ENCODE assay signal across 8 mouse cellular contexts in genomic region chr7:44870614-44871013, GRCm38 (mm10). TPM values are rescaled to one million over a fixed set of nuclear protein-coding genes. Genes with fewer than 3 reads are reported as not detected.
A peak's percentile ranks its signal among the peaks of the same experiment; 100 is the strongest.
DNase-seq lines count a peak whose midpoint lies in the region; ATAC-seq lines count a peak whose summit lies in the region.

No protein-coding gene starts in this region.

- peak overlapping the region; percentile 100 for H3K27ac ChIP-seq in embryonic facial prominence, embryonic 14.5 days (replicated peaks; ENCODE audit: low read depth, low read length)
- H3K27ac ChIP-seq in hindbrain, embryonic 16.5 days (ENCODE audit: low read depth, low read length), result peak overlapping the region; percentile 98; the same call in 1 of the 2 replicates
- H3K27ac ChIP-seq in midbrain, embryonic 13.5 days, result peak overlapping the region; percentile 100

- ATAC-seq in embryonic facial prominence, embryonic 14.5 days (ENCODE audit: low read depth), result no peak
- no peak for ATAC-seq in hindbrain, embryonic 16.5 days
- ATAC-seq in midbrain, embryonic 13.5 days, result no peak

- no peaks in the 10 kb centered on the region for H3K9me3 ChIP-seq in embryonic facial prominence, embryonic 14.5 days (ENCODE audit: control insufficient read depth, low read length)
- no peaks in the 10 kb centered on the region for H3K9me3 ChIP-seq in hindbrain, embryonic 16.5 days (ENCODE audit: control insufficient read depth, low read length)
- no peaks in the 10 kb centered on the region for H3K9me3 ChIP-seq in midbrain, embryonic 13.5 days

- peak overlapping the region; percentile 95 for H3K4me2 ChIP-seq in embryonic facial prominence, embryonic 14.5 days (ENCODE audit: low read depth, low read length)
- H3K4me2 ChIP-seq in hindbrain, embryonic 16.5 days (ENCODE audit: low read length), result peak overlapping the region; percentile 94
- peak overlapping the region; percentile 96 for H3K4me2 ChIP-seq in midbrain, embryonic 13.5 days (replicated peaks)

- H3K36me3 ChIP-seq in embryonic facial prominence, embryonic 14.5 days (ENCODE audit: control insufficient read depth, insufficient read depth, low read length), result peaks cover 15% of the 10 kb centered on the region
- H3K36me3 ChIP-seq in hindbrain, embryonic 16.5 days (ENCODE audit: control insufficient read depth, insufficient read depth, low read length), result peaks cover under 1% of the 10 kb centered on the region
- peaks cover 17% of the 10 kb centered on the region for H3K36me3 ChIP-seq in midbrain, embryonic 13.5 days

- 80% methylated on average over 6 of the region's 6 CpGs for WGBS in embryonic facial prominence, embryonic 14.5 days
- 77% methylated on average over 6 of the region's 6 CpGs for WGBS in hindbrain, embryonic 16.5 days
- WGBS in midbrain, embryonic 13.5 days, result 84% methylated on average over 6 of the region's 6 CpGs

- no peaks in the 10 kb centered on the region for H3K27me3 ChIP-seq in embryonic facial prominence, embryonic 14.5 days (replicated peaks; ENCODE audit: control insufficient read depth, insufficient read depth, low read length)
- no peaks in the 10 kb centered on the region for H3K27me3 ChIP-seq in hindbrain, embryonic 16.5 days (replicated peaks; ENCODE audit: control insufficient read depth, insufficient read depth, low read length)
- H3K27me3 ChIP-seq in midbrain, embryonic 13.5 days, result no peaks in the 10 kb centered on the region

- peak overlapping the region; percentile 100 for H3K4me3 ChIP-seq in embryonic facial prominence, embryonic 14.5 days (ENCODE audit: low read depth, low read length)
- no peak overlapping the region; the same call in 1 of the 2 replicates for H3K4me3 ChIP-seq in hindbrain, embryonic 16.5 days (ENCODE audit: low read length)
- peak overlapping the region; percentile 85 for H3K4me3 ChIP-seq in midbrain, embryonic 13.5 days (replicated peaks)

- peaks cover 32% of the 10 kb centered on the region for H3K4me1 ChIP-seq in embryonic facial prominence, embryonic 14.5 days (ENCODE audit: control insufficient read depth, insufficient read depth, low read length)
- H3K4me1 ChIP-seq in hindbrain, embryonic 16.5 days (ENCODE audit: control insufficient read depth, insufficient read depth, low read depth, low read length), result peaks cover 35% of the 10 kb centered on the region
- peaks cover 41% of the 10 kb centered on the region for H3K4me1 ChIP-seq in midbrain, embryonic 13.5 days (replicated peaks)

- peak overlapping the region; percentile 100 for H3K9ac ChIP-seq in embryonic facial prominence, embryonic 14.5 days (ENCODE audit: low read depth, low read length)
- H3K9ac ChIP-seq in hindbrain, embryonic 16.5 days (ENCODE audit: low read depth, low read length), result no peak overlapping the region
- H3K9ac ChIP-seq in midbrain, embryonic 13.5 days (replicated peaks), result peak overlapping the region; percentile 62

- peak; percentile 22 for DNase-seq in kidney, adult 11 months
- DNase-seq in kidney, postnatal 36 days, result no peak
- DNase-seq in embryonic facial prominence, embryonic 14.5 days (ENCODE audit: low spot score), result no peak
- DNase-seq in right cerebral cortex, postnatal 14 days, result no peak
- no peak for DNase-seq in embryo, embryonic 10.5 days (ENCODE audit: low spot score)
- DNase-seq in layer of hippocampus, adult 18-20 months (ENCODE audit: low spot score in 2 of 2), result no peak

RNA-seq across cellular contexts. Expression of gene Ptov1, which starts 1.0 kb away (rescaled TPM):
- 398 and 442 TPM in 2 replicates for polyA plus RNA-seq in embryonic facial prominence, embryonic 14.5 days (2014; fragmentation: Nextera tagmentation; extraction: Ambion mirVana)
- polyA plus RNA-seq in hindbrain, embryonic 16.5 days (2015; fragmentation: Nextera tagmentation; extraction: Ambion mirVana), result 389 and 459 TPM in 2 replicates
- 524 and 584 TPM in 2 replicates for polyA plus RNA-seq in midbrain, embryonic 13.5 days (2015; fragmentation: Nextera tagmentation; extraction: Ambion mirVana)
- total RNA-seq in layer of hippocampus, adult 18-20 months (2021), result 100 to 1,000 TPM; 341 to 350 TPM

RNA-seq across cellular contexts. Expression of gene Pnkp, which starts 13.7 kb away (rescaled TPM):
- polyA plus RNA-seq in embryonic facial prominence, embryonic 14.5 days (2014; fragmentation: Nextera tagmentation; extraction: Ambion mirVana), result 23.4 and 27.7 TPM in 2 replicates
- 30.1 and 34.0 TPM in 2 replicates for polyA plus RNA-seq in hindbrain, embryonic 16.5 days (2015; fragmentation: Nextera tagmentation; extraction: Ambion mirVana)
- polyA plus RNA-seq in midbrain, embryonic 13.5 days (2015; fragmentation: Nextera tagmentation; extraction: Ambion mirVana), result 32.3 and 38.5 TPM in 2 replicates
- 10 to 100 TPM; 25.3 to 27.8 TPM for total RNA-seq in layer of hippocampus, adult 18-20 months (2021)

RNA-seq across cellular contexts. Expression of gene Tbc1d17, which starts 21.7 kb away (rescaled TPM):
- 66.9 and 82.7 TPM in 2 replicates for polyA plus RNA-seq in embryonic facial prominence, embryonic 14.5 days (2014; fragmentation: Nextera tagmentation; extraction: Ambion mirVana)
- polyA plus RNA-seq in hindbrain, embryonic 16.5 days (2015; fragmentation: Nextera tagmentation; extraction: Ambion mirVana), result 112 and 120 TPM in 2 replicates
- polyA plus RNA-seq in midbrain, embryonic 13.5 days (2015; fragmentation: Nextera tagmentation; extraction: Ambion mirVana), result 109 and 110 TPM in 2 replicates
- total RNA-seq in layer of hippocampus, adult 18-20 months (2021), result 10 to 100 TPM; 67.9 to 70.6 TPM

RNA-seq across cellular contexts. Expression of gene Akt1s1, which starts 21.8 kb away (rescaled TPM):
- 69.0 and 78.6 TPM in 2 replicates for polyA plus RNA-seq in embryonic facial prominence, embryonic 14.5 days (2014; fragmentation: Nextera tagmentation; extraction: Ambion mirVana)
- polyA plus RNA-seq in hindbrain, embryonic 16.5 days (2015; fragmentation: Nextera tagmentation; extraction: Ambion mirVana), result 90.7 and 92.8 TPM in 2 replicates
- polyA plus RNA-seq in midbrain, embryonic 13.5 days (2015; fragmentation: Nextera tagmentation; extraction: Ambion mirVana), result 78.9 and 88.2 TPM in 2 replicates
- 10 to 100 TPM; 76.2 to 79.7 TPM for total RNA-seq in layer of hippocampus, adult 18-20 months (2021)

RNA-seq across cellular contexts. Expression of gene Med25, which starts 21.9 kb away (rescaled TPM):
- polyA plus RNA-seq in embryonic facial prominence, embryonic 14.5 days (2014; fragmentation: Nextera tagmentation; extraction: Ambion mirVana), result 62.5 and 64.2 TPM in 2 replicates
- polyA plus RNA-seq in hindbrain, embryonic 16.5 days (2015; fragmentation: Nextera tagmentation; extraction: Ambion mirVana), result 136 and 158 TPM in 2 replicates
- polyA plus RNA-seq in midbrain, embryonic 13.5 days (2015; fragmentation: Nextera tagmentation; extraction: Ambion mirVana), result 151 and 162 TPM in 2 replicates
- 100 to 1,000 TPM in 1 of 2 experiments, 10 to 100 TPM in 1; 96.8 to 101 TPM for total RNA-seq in layer of hippocampus, adult 18-20 months (2021)
